22 mouse cellular contexts compared by ENCODE assay signal in genomic region chr19:53322438-53323048, GRCm38 (mm10). TPM values are rescaled to one million over a fixed set of nuclear protein-coding genes. Genes with fewer than 3 reads are reported as not detected.
DNase-seq lines count a peak whose midpoint lies in the region; ATAC-seq and TF ChIP-seq lines count a peak whose summit lies in the region.
"Had no signal": no experiment of that assay in that cellular context is flagged by ENCODE, and none has a peak within 500 bp of the region (broad histone marks: within the 10 kb centered on the region; RNA-seq: fewer than 3 reads in every experiment).

No protein-coding gene starts in this region.

- 92% methylated on average over 12 of the region's 12 CpGs for WGBS in heart, adult 2 months
- WGBS in lung, embryonic 14.5 days: 90% methylated on average over 12 of the region's 12 CpGs
- WGBS in stomach, postnatal 0 days: 92% methylated on average over 12 of the region's 12 CpGs

- ATAC-seq in lung, embryonic 14.5 days (ENCODE audit: insufficient read depth): no peak
- no peak for ATAC-seq in stomach, postnatal 0 days (ENCODE audit: low FRiP score, low TSS enrichment)
- ATAC-seq: hindbrain, embryonic 16.5 days had no signal

- intact Hi-C loops in heart, adult 2 months (cut with DNase I): no loop called here
- intact Hi-C loops in heart, postnatal 25 days (cut with DNase I): no loop called here

- H3K79me2 ChIP-seq in heart, adult 2 months (replicated peaks; ENCODE audit: control insufficient read depth, insufficient read depth, low read length): no peaks in the 10 kb centered on the region; the same call in 1 of the 2 replicates

- H3K4me3 ChIP-seq in heart, adult 2 months: no peak overlapping the region
- H3K4me3 ChIP-seq in lung, embryonic 14.5 days (ENCODE audit: low read depth, low read length): no peak overlapping the region
- H3K4me3 ChIP-seq in ES-E14 (ENCODE audit: insufficient read depth in 1 of 2, low read depth in 1 of 2, low read length in 2 of 2, poor library complexity in 1 of 2, severe bottlenecking in 1 of 2): peak overlapping the region; percentile 58 to 76
- no peak overlapping the region for H3K4me3 ChIP-seq in stomach, postnatal 0 days (ENCODE audit: low read depth, low read length)
- H3K4me3 ChIP-seq: embryonic facial prominence, embryonic 15.5 days; kidney, embryonic 15.5 days had no signal

- TF ChIP-seq CTCF in heart, adult 2 months (IDR thresholded peaks at IDR 0.05): peak; percentile 64
- peak; percentile 30; the same call in 1 of the 2 replicates for TF ChIP-seq CTCF in lung, embryonic 14.5 days (IDR thresholded peaks at IDR 0.05; ENCODE audit: low read depth)
- TF ChIP-seq CTCF in stomach, postnatal 0 days (IDR thresholded peaks at IDR 0.05; ENCODE audit: low read depth): peak; percentile 44

- H3K36me3 ChIP-seq in heart, adult 2 months (ENCODE audit: control insufficient read depth, insufficient read depth, low read length): no peaks in the 10 kb centered on the region
- H3K36me3 ChIP-seq in lung, embryonic 14.5 days (ENCODE audit: insufficient read depth): no peaks in the 10 kb centered on the region
- no peaks in the 10 kb centered on the region for H3K36me3 ChIP-seq in ES-E14 (ENCODE audit: control insufficient read depth, insufficient read depth, low read length, poor library complexity, severe bottlenecking)
- no peaks in the 10 kb centered on the region for H3K36me3 ChIP-seq in stomach, postnatal 0 days (ENCODE audit: control insufficient read depth, insufficient read depth, low read length)
- H3K36me3 ChIP-seq: embryonic facial prominence, embryonic 15.5 days; kidney, embryonic 15.5 days had no signal

- no peak for TF ChIP-seq POLR2A in heart, adult 2 months (IDR thresholded peaks at IDR 0.05; ENCODE audit: insufficient read depth, low read depth, low read length)

- H3K4me1 ChIP-seq in heart, adult 2 months (ENCODE audit: control insufficient read depth, insufficient read depth, low read length): peaks cover 10% of the 10 kb centered on the region
- H3K4me1 ChIP-seq in lung, embryonic 14.5 days (ENCODE audit: insufficient read depth): peaks cover 19% of the 10 kb centered on the region
- H3K4me1 ChIP-seq in ES-E14 (ENCODE audit: control insufficient read depth in 2 of 2, insufficient read depth in 2 of 2, low read length in 2 of 2, poor library complexity in 1 of 2): peaks cover 9 to 14% of the 10 kb centered on the region in 2 experiments; a peak in 3 of 4 replicates
- peaks cover 8% of the 10 kb centered on the region; the same call in 1 of the 2 replicates for H3K4me1 ChIP-seq in stomach, postnatal 0 days (replicated peaks; ENCODE audit: control insufficient read depth, insufficient read depth)

- no peak for TF ChIP-seq EP300 in heart, adult 2 months (IDR thresholded peaks at IDR 0.05; ENCODE audit: insufficient read depth, low read depth, low read length)
- no peak for TF ChIP-seq EP300 in stomach, postnatal 0 days (optimal IDR thresholded peaks at IDR 0.05)

- no peak overlapping the region for H3K4me2 ChIP-seq in lung, embryonic 14.5 days
- H3K4me2 ChIP-seq in stomach, postnatal 0 days (replicated peaks; ENCODE audit: low read depth): no peak overlapping the region
- H3K4me2 ChIP-seq: embryonic facial prominence, embryonic 15.5 days had no signal

- DNase-seq in heart, adult 2 months: no peak
- no peak for DNase-seq in heart, postnatal 25 days (ENCODE audit: low spot score)
- DNase-seq in lung, embryonic 14.5 days: no peak
- DNase-seq in lung, postnatal 36 days: no peak
- peak; percentile 83 for DNase-seq in ES-E14 (ENCODE audit: low read depth, low spot score)
- no peak for DNase-seq in stomach, postnatal 0 days (ENCODE audit: low spot score)
- no peak for DNase-seq in heart, adult 18-20 months
- DNase-seq: adrenal gland, adult 8-10 months; heart, adult 11 months; heart, postnatal 14 days; lung, postnatal 10 days; spleen, adult 18-20 months; thymus, postnatal 4 days had no signal

- H3K9ac ChIP-seq in heart, adult 2 months (ENCODE audit: low read depth, low read length): no peak overlapping the region
- no peak overlapping the region for H3K9ac ChIP-seq in lung, embryonic 14.5 days
- no peak overlapping the region; the same call in 1 of the 2 replicates for H3K9ac ChIP-seq in ES-E14 (ENCODE audit: insufficient read depth, low read depth, low read length, poor library complexity, severe bottlenecking)
- H3K9ac ChIP-seq in stomach, postnatal 0 days (ENCODE audit: low read length): no peak overlapping the region
- H3K9ac ChIP-seq: embryonic facial prominence, embryonic 15.5 days; kidney, embryonic 15.5 days had no signal

- no peaks in the 10 kb centered on the region for H3K27me3 ChIP-seq in heart, adult 2 months (ENCODE audit: control insufficient read depth, insufficient read depth, low read length)
- no peaks in the 10 kb centered on the region for H3K27me3 ChIP-seq in lung, embryonic 14.5 days (ENCODE audit: insufficient read depth, low read length)
- no peaks in the 10 kb centered on the region for H3K27me3 ChIP-seq in stomach, postnatal 0 days (ENCODE audit: control insufficient read depth, insufficient read depth, low read length)
- H3K27me3 ChIP-seq: embryonic facial prominence, embryonic 15.5 days; kidney, embryonic 15.5 days had no signal

- H3K27ac ChIP-seq in heart, adult 2 months: no peak overlapping the region
- no peak overlapping the region for H3K27ac ChIP-seq in lung, embryonic 14.5 days (ENCODE audit: low read depth)
- H3K27ac ChIP-seq in ES-E14 (ENCODE audit: insufficient read depth, low read depth, low read length, poor library complexity, severe bottlenecking): no peak overlapping the region
- no peak overlapping the region for H3K27ac ChIP-seq in stomach, postnatal 0 days (replicated peaks)
- H3K27ac ChIP-seq: embryonic facial prominence, embryonic 15.5 days; kidney, embryonic 15.5 days had no signal

- H3K9me3 ChIP-seq in lung, embryonic 14.5 days (ENCODE audit: low read depth, low read length): no peaks in the 10 kb centered on the region
- no peaks in the 10 kb centered on the region for H3K9me3 ChIP-seq in ES-E14 (ENCODE audit: control insufficient read depth, insufficient read depth, low read depth, low read length)
- no peaks in the 10 kb centered on the region for H3K9me3 ChIP-seq in stomach, postnatal 0 days (ENCODE audit: control insufficient read depth, low read length)
- H3K9me3 ChIP-seq: embryonic facial prominence, embryonic 15.5 days; kidney, embryonic 15.5 days had no signal

- in situ Hi-C loops in ES-E14 (cut with MboI; ENCODE audit: low sequenced_read_pairs in 2 of 2, unreplicated experiment in 2 of 2): no loop called here

TF ChIP-seq in ES-E14, 5 proteins besides CTCF, POLR2A, EP300 and RAD21:
- TF ChIP-seq MAFK (IDR thresholded peaks at IDR 0.05; ENCODE audit: insufficient read depth, low read depth, low read length): no peak
- no peak for TF ChIP-seq ZNF384 (IDR thresholded peaks at IDR 0.05; ENCODE audit: low read depth, low read length)
- no peak for TF ChIP-seq CHD2 (IDR thresholded peaks at IDR 0.05; ENCODE audit: low read depth, low read length)
- no peak; the same call in 1 of the 2 replicates for TF ChIP-seq ZC3H11A (IDR thresholded peaks at IDR 0.05; ENCODE audit: borderline replicate concordance, low read depth, low read length)
- TF ChIP-seq HCFC1 (IDR thresholded peaks at IDR 0.05; ENCODE audit: borderline replicate concordance, insufficient read depth, low read length): no peak

RNA-seq across cellular contexts. Expression of gene Mxi1, which starts 12.2 kb away (rescaled TPM):
- 10 to 100 TPM; 38.7 to 49.6 TPM for total RNA-seq in heart, adult 2 months (2021)
- 20.9 and 29.7 TPM in 2 replicates for polyA plus RNA-seq in heart, adult 2 months (2012; rRNA removed)
- total RNA-seq in heart, postnatal 25 days (2021): 10 to 100 TPM; 41.8 to 44.4 TPM
- 36.7 and 38.3 TPM in 2 replicates for polyA plus RNA-seq in lung, embryonic 14.5 days (2014; fragmentation: Nextera tagmentation; extraction: Ambion mirVana)
- total RNA-seq in ES-E14 (2012; rRNA removed): 20.1 and 28.5 TPM in 2 replicates
- polyA plus RNA-seq in stomach, postnatal 0 days (2015; fragmentation: Nextera tagmentation; extraction: Ambion mirVana): 28.6 and 31.3 TPM in 2 replicates
- total RNA-seq in heart, adult 18-20 months (2021): 10 to 100 TPM; 37.8 to 42.7 TPM

RNA-seq across cellular contexts. Expression of gene Gm10197, which starts 49.0 kb away (rescaled TPM):
- not detected for total RNA-seq in heart, adult 2 months (2021)
- polyA plus RNA-seq in heart, adult 2 months (2012; rRNA removed): not detected in 2 replicates
- total RNA-seq in heart, postnatal 25 days (2021): not detected
- 4.8 and 5.8 TPM in 2 replicates for polyA plus RNA-seq in lung, embryonic 14.5 days (2014; fragmentation: Nextera tagmentation; extraction: Ambion mirVana)
- total RNA-seq in ES-E14 (2012; rRNA removed): not detected in 2 replicates
- polyA plus RNA-seq in stomach, postnatal 0 days (2015; fragmentation: Nextera tagmentation; extraction: Ambion mirVana): not detected in 2 replicates
- not detected for total RNA-seq in heart, adult 18-20 months (2021)
- total RNA-seq: adrenal gland, adult 8-10 months; heart, postnatal 14 days; layer of hippocampus, adult 8-10 months; left cerebral cortex, postnatal 10 days; megakaryocyte-erythroid progenitor cell, adult 5-6 weeks; monocyte, adult 5-6 weeks had no signal
- polyA plus RNA-seq: embryonic facial prominence, embryonic 15.5 days; forebrain, embryonic 11.5 days; hindbrain, embryonic 16.5 days; kidney, embryonic 15.5 days; limb, embryonic 14.5 days had no signal

Comparison
In these comparisons a context has a peak if more than half of its experiments do, and no peak if none do; other contexts are left out.
1. H3K4me3 ChIP-seq: peak in ES-E14 (2 of 2); none in heart, adult 2 months (single experiment), lung, embryonic 14.5 days (single experiment) and stomach, postnatal 0 days (single experiment).
2. Peak in every context shown above with its lines, with median percentiles within 50 percentile points of each other: CTCF ChIP-seq.